Comparison of ENCODE assay signal across 27 mouse cellular contexts in genomic region chr12:105813957-105814356, GRCm38 (mm10). TPM values are rescaled to one million over a fixed set of nuclear protein-coding genes. Genes with fewer than 3 reads are reported as not detected.
DNase-seq lines count a peak whose midpoint lies in the region; ATAC-seq and TF ChIP-seq lines count a peak whose summit lies in the region.
"Had no signal": no experiment of that assay in that cellular context is flagged by ENCODE, and none has a peak within 500 bp of the region (broad histone marks: within the 10 kb centered on the region; RNA-seq: fewer than 3 reads in every experiment).

No protein-coding gene starts in this region.

- peak; percentile 80 for ATAC-seq in Patski
- ATAC-seq in hindbrain, embryonic 11.5 days (ENCODE audit: low FRiP score), result no peak
- ATAC-seq: activated CD4-positive, CD25-positive, alpha-beta regulatory T cell, adult 4 months; forebrain, embryonic 13.5 days; forebrain, embryonic 16.5 days; hindbrain, embryonic 16.5 days; intestine, embryonic 15.5 days had no signal

- DNase-seq in adrenal gland, adult (ENCODE audit: inconsistent age in 2 of 2, low spot score in 1 of 2), result peak; percentile 62 to 72
- DNase-seq in adrenal gland, postnatal 4 days (ENCODE audit: low spot score in 2 of 2), result no peak
- DNase-seq in Patski (ENCODE audit: low read depth, low spot score), result no peak
- peak; percentile 33 for DNase-seq in adrenal gland, postnatal 10 days
- DNase-seq in adrenal gland, postnatal 36 days, result peak; percentile 53 to 59
- DNase-seq in hindbrain, embryonic 11.5 days (ENCODE audit: low spot score), result no peak
- DNase-seq in frontal cortex, postnatal 36 days (ENCODE audit: low spot score in 2 of 2), result no peak
- no peak for DNase-seq in spleen, postnatal 36 days (ENCODE audit: low spot score in 2 of 2)
- DNase-seq: B cell, adult 2 months; cerebellum, adult 11 months; cerebellum, adult 8-10 months; cerebellum, postnatal 10 days; gastrocnemius, adult 2 months; gastrocnemius, postnatal 25 days; heart, adult 18-20 months; kidney, adult 11 months; kidney, adult 8-10 months had no signal

- CTCF ChIA-PET in Patski (lab: Charles Lee), result no interaction called here

- H3K27me3 ChIP-seq in Patski, result no peaks in the 10 kb centered on the region
- no peaks in the 10 kb centered on the region for H3K27me3 ChIP-seq in hindbrain, embryonic 11.5 days (ENCODE audit: control insufficient read depth, insufficient read depth, low read length)
- H3K27me3 ChIP-seq: CH12.LX; forebrain, embryonic 13.5 days; heart, embryonic 13.5 days; hindbrain, embryonic 13.5 days; intestine, embryonic 15.5 days had no signal

- no peak for TF ChIP-seq CTCF in Patski (IDR thresholded peaks at IDR 0.05)

- 96% methylated on average over 6 of the region's 6 CpGs for WGBS in hindbrain, embryonic 11.5 days

- H3K36me3 ChIP-seq in hindbrain, embryonic 11.5 days (ENCODE audit: control insufficient read depth, insufficient read depth, low read length), result peaks cover 9% of the 10 kb centered on the region

- no peak overlapping the region for H3K4me2 ChIP-seq in hindbrain, embryonic 11.5 days (replicated peaks; ENCODE audit: low read depth, low read length)
- H3K4me2 ChIP-seq: forebrain, embryonic 13.5 days; heart, embryonic 13.5 days; hindbrain, embryonic 13.5 days; intestine, embryonic 15.5 days had no signal

- H3K4me1 ChIP-seq in hindbrain, embryonic 11.5 days (replicated peaks; ENCODE audit: control insufficient read depth, insufficient read depth, low read length), result no peaks in the 10 kb centered on the region
- H3K4me1 ChIP-seq: forebrain, embryonic 10.5 days; forebrain, embryonic 13.5 days; hindbrain, embryonic 13.5 days; intestine, embryonic 15.5 days had no signal

- no peak overlapping the region for H3K27ac ChIP-seq in hindbrain, embryonic 11.5 days (ENCODE audit: low read depth, low read length)
- H3K27ac ChIP-seq: forebrain, embryonic 10.5 days; forebrain, embryonic 13.5 days; gastrocnemius, adult 2 months; heart, embryonic 13.5 days; hindbrain, embryonic 13.5 days; intestine, embryonic 15.5 days had no signal

- H3K4me3 ChIP-seq in hindbrain, embryonic 11.5 days (ENCODE audit: low read depth, low read length), result no peak overlapping the region
- H3K4me3 ChIP-seq: forebrain, embryonic 10.5 days; forebrain, embryonic 13.5 days; gastrocnemius, adult 2 months; heart, embryonic 13.5 days; hindbrain, embryonic 13.5 days; intestine, embryonic 15.5 days had no signal

- H3K9me3 ChIP-seq in hindbrain, embryonic 11.5 days (ENCODE audit: control insufficient read depth, low read length), result no peaks in the 10 kb centered on the region
- H3K9me3 ChIP-seq: forebrain, embryonic 10.5 days; forebrain, embryonic 13.5 days; G1E; heart, embryonic 13.5 days; hindbrain, embryonic 13.5 days; intestine, embryonic 15.5 days had no signal

- in situ Hi-C loops in Patski (cut with MboI; ENCODE audit: low pct_unique_long_range_greater_than_20kb), result no loop called here

- POLR2A ChIA-PET in Patski (lab: Charles Lee), result no interaction called here

- no peak overlapping the region for H3K9ac ChIP-seq in hindbrain, embryonic 11.5 days (ENCODE audit: low read depth, low read length)
- H3K9ac ChIP-seq: forebrain, embryonic 13.5 days; heart, embryonic 13.5 days; hindbrain, embryonic 13.5 days; intestine, embryonic 15.5 days had no signal

RNA-seq across cellular contexts. Expression of gene Papola, which starts 29.5 kb away (rescaled TPM):
- 100 to 1,000 TPM; 188 to 210 TPM for total RNA-seq in adrenal gland, postnatal 4 days (2021)
- 117 TPM for polyA plus RNA-seq in Patski (2021)
- 100 to 1,000 TPM; 165 to 177 TPM for total RNA-seq in adrenal gland, postnatal 10 days (2021)
- 100 to 1,000 TPM; 206 to 232 TPM for total RNA-seq in adrenal gland, postnatal 36 days (2021)
- polyA plus RNA-seq in hindbrain, embryonic 11.5 days (2014; fragmentation: Nextera tagmentation; extraction: Ambion mirVana), result 251 and 257 TPM in 2 replicates

Comparison
In these comparisons a context has a peak if more than half of its experiments do, and no peak if none do; other contexts are left out.
1. DNase-seq: peak in adrenal gland, adult (2 of 2), adrenal gland, postnatal 10 days (single experiment) and adrenal gland, postnatal 36 days (2 of 2); none in adrenal gland, postnatal 4 days (0 of 2), Patski (single experiment), hindbrain, embryonic 11.5 days (single experiment), frontal cortex, postnatal 36 days (0 of 2) and spleen, postnatal 36 days (0 of 2).